Mouse (Mus musculus) gastrocnemius, postnatal 10 days (tissue): ENCODE data around the gene Kcnk4. TPM values are rescaled to one million over a fixed set of nuclear protein-coding genes. Genes with fewer than 3 reads are reported as not detected.
A peak's percentile ranks its signal among the peaks of the same experiment; 100 is the strongest.

ENCODE experiments used
- DNase-seq: peaks from one replicate; pipeline ENCODE4 v3.0.0; 2021; ENCODE audit warnings: mixed read lengths
- long read RNA-seq, 2 experiments: library from polyadenylated mRNA; stranded (forward); transcript quantifications; one replicate each; pipeline ENCODE4 v2.0.0; 2021
- total RNA-seq, 2 experiments: library from RNA; stranded (reverse); gene quantifications; 2 replicates each; pipeline ENCODE4 v1.2.3; 2021

Kcnk4 gene
- total RNA-seq = not detected
- long read RNA-seq, experiment 1 = 0 reads
- long read RNA-seq, experiment 2 = 0 reads

- DNase-seq = no peak
These were observed at the start of gene Kcnk4 for GRCm38 (mm10) chr19:6934195-6934977. Gene Kcnk4 (minus strand): TSS chr19:6934515.

- no peak for DNase-seq
These were observed 49.3 kb upstream of the Kcnk4 start for GRCm38 (mm10) chr19:6983621-6984020.

GRCm38 (mm10) chr19:6981465-6981864, 47.1 kb upstream of the Kcnk4 start:
- no peak for DNase-seq

- DNase-seq = peak; percentile 99
These were observed 46.2 kb upstream of the Kcnk4 start, which contains the start of gene Fkbp2 for GRCm38 (mm10) chr19:6980381-6981093. Gene Fkbp2 (minus strand): TSS chr19:6980501.

GRCm38 (mm10) chr19:6979486-6980380, 45.4 kb upstream of the Kcnk4 start:
- DNase-seq = peak; percentile 100

GRCm38 (mm10) chr19:6979001-6979479, 44.7 kb upstream of the Kcnk4 start:
- DNase-seq = peak; percentile 42

GRCm38 (mm10) chr19:6978639-6978974, 44.3 kb upstream of the Kcnk4 start:
- no peak for DNase-seq

GRCm38 (mm10) chr19:6977759-6978638, 43.7 kb upstream of the Kcnk4 start:
- DNase-seq = no peak

- DNase-seq = peak; percentile 73
These were observed 41.5 kb upstream of the Kcnk4 start, which contains the start of gene Plcb3 for GRCm38 (mm10) chr19:6975537-6976521. Gene Plcb3 (minus strand): TSS chr19:6976470.

- peak; percentile 85 for DNase-seq
These were observed 40.2 kb upstream of the Kcnk4 start, which contains the start of gene Ppp1r14b for GRCm38 (mm10) chr19:6974211-6975205. Gene Ppp1r14b (plus strand): TSS chr19:6974968.

GRCm38 (mm10) chr19:6973581-6974190, 39.4 kb upstream of the Kcnk4 start:
- DNase-seq = no peak

GRCm38 (mm10) chr19:6972247-6972917, 38.1 kb upstream of the Kcnk4 start:
- DNase-seq = no peak

- DNase-seq = no peak
These were observed 37.3 kb upstream of the Kcnk4 start for GRCm38 (mm10) chr19:6971644-6972043.

- no peak for DNase-seq
These were observed 36.3 kb upstream of the Kcnk4 start for GRCm38 (mm10) chr19:6970460-6971085.

- peak; percentile 85 for DNase-seq
These were observed 35.5 kb upstream of the Kcnk4 start for GRCm38 (mm10) chr19:6969665-6970381.

- no peak for DNase-seq
These were observed 35.0 kb upstream of the Kcnk4 start for GRCm38 (mm10) chr19:6969291-6969664.
